Mouse (Mus musculus): ENCODE measurements around the gene Palm2.

The Palm2 gene

GRCm38 (mm10) chr4:57755085-57755484 lies 321.0 kb downstream of the Palm2 start:
- peak in 1 of 2 experiments; percentile 7 for DNase-seq (ENCODE audit: low spot score in 2 of 2)

- no peak for DNase-seq (ENCODE audit: low spot score in 2 of 2)
These were observed 323.9 kb downstream of the Palm2 start for GRCm38 (mm10) chr4:57757997-57758396.
